Mouse (Mus musculus) layer of hippocampus, adult 18-20 months (tissue): Measurements from ENCODE around the gene Acox3. TPM values are rescaled to one million over a fixed set of nuclear protein-coding genes. Genes with fewer than 3 reads are reported as not detected.

Experiments used
- DNase-seq, 2 experiments: peaks; one replicate each; pipeline ENCODE4 v3.0.0; 2022; ENCODE audit warnings: low spot score in 2 of 2
- long read RNA-seq: library from polyadenylated mRNA; stranded (forward); transcript quantifications from one replicate; pipeline ENCODE4 v2.0.0, GENCODE M21; 2021
- total RNA-seq, 2 experiments: library from RNA; stranded (reverse); gene quantifications; 2 replicates each; pipeline ENCODE4 v1.2.3; 2021

The Acox3 gene
- total RNA-seq = 10 to 100 TPM; 26.5 to 29.4 TPM
- long read RNA-seq, transcript Acox3-202 (19 exons, 3,976 nt) = major isoform, 10 of 33 reads
- long read RNA-seq, partial matches to known transcripts = 7 of 33 reads
- long read RNA-seq, other reads (novel, unspliced or antisense) = 15 of 33 reads

- DNase-seq = peak; percentile 97 to 99
Observed at GRCm38 (mm10) chr5:35582445-35583220, at the start of gene Acox3. TSS of gene Acox3 (plus strand) at chr5:35583040.

GRCm38 (mm10) chr5:35536271-35536670, 46.6 kb upstream of the Acox3 start:
- no peak for DNase-seq

- no peak for DNase-seq
Observed at GRCm38 (mm10) chr5:35537474-35537873, 45.4 kb upstream of the Acox3 start.

- no peak for DNase-seq
Observed at GRCm38 (mm10) chr5:35538022-35538421, 44.8 kb upstream of the Acox3 start.

- no peak for DNase-seq
Observed at GRCm38 (mm10) chr5:35539576-35539975, 43.3 kb upstream of the Acox3 start.

GRCm38 (mm10) chr5:35540555-35540954, 42.3 kb upstream of the Acox3 start:
- no peak for DNase-seq

GRCm38 (mm10) chr5:35541059-35541790, 41.6 kb upstream of the Acox3 start:
- no peak for DNase-seq

- no peak for DNase-seq
Observed at GRCm38 (mm10) chr5:35546127-35546526, 36.7 kb upstream of the Acox3 start.

- DNase-seq = no peak
Observed at GRCm38 (mm10) chr5:35551855-35552837, 30.7 kb upstream of the Acox3 start.

- no peak for DNase-seq
Observed at GRCm38 (mm10) chr5:35552838-35553539, 29.9 kb upstream of the Acox3 start.

GRCm38 (mm10) chr5:35556393-35556792, 26.4 kb upstream of the Acox3 start:
- DNase-seq = no peak

GRCm38 (mm10) chr5:35557946-35558621, 24.8 kb upstream of the Acox3 start:
- DNase-seq = peak in 1 of 2 experiments; percentile 16

- DNase-seq = no peak
Observed at GRCm38 (mm10) chr5:35559447-35559846, 23.4 kb upstream of the Acox3 start.

GRCm38 (mm10) chr5:35562616-35563015, 20.2 kb upstream of the Acox3 start:
- DNase-seq = no peak

GRCm38 (mm10) chr5:35563449-35563848, 19.4 kb upstream of the Acox3 start:
- peak; percentile 31 to 76 for DNase-seq

- no peak for DNase-seq
Observed at GRCm38 (mm10) chr5:35565217-35565616, 17.6 kb upstream of the Acox3 start.

GRCm38 (mm10) chr5:35566632-35567031, 16.2 kb upstream of the Acox3 start:
- no peak for DNase-seq

- no peak for DNase-seq
Observed at GRCm38 (mm10) chr5:35571546-35571945, 11.3 kb upstream of the Acox3 start.

- DNase-seq = peak; percentile 90 to 95
Observed at GRCm38 (mm10) chr5:35574653-35575599, 7.9 kb upstream of the Acox3 start, which contains the start of gene Trmt44. TSS of gene Trmt44 (minus strand) at chr5:35575070.
